Mouse (Mus musculus): ENCODE results near the gene Abhd17c. TPM values are rescaled to one million over a fixed set of nuclear protein-coding genes. Genes with fewer than 3 reads are reported as not detected.

Gene Abhd17c
- total RNA-seq (2023), result 21.2 TPM

DNA sequence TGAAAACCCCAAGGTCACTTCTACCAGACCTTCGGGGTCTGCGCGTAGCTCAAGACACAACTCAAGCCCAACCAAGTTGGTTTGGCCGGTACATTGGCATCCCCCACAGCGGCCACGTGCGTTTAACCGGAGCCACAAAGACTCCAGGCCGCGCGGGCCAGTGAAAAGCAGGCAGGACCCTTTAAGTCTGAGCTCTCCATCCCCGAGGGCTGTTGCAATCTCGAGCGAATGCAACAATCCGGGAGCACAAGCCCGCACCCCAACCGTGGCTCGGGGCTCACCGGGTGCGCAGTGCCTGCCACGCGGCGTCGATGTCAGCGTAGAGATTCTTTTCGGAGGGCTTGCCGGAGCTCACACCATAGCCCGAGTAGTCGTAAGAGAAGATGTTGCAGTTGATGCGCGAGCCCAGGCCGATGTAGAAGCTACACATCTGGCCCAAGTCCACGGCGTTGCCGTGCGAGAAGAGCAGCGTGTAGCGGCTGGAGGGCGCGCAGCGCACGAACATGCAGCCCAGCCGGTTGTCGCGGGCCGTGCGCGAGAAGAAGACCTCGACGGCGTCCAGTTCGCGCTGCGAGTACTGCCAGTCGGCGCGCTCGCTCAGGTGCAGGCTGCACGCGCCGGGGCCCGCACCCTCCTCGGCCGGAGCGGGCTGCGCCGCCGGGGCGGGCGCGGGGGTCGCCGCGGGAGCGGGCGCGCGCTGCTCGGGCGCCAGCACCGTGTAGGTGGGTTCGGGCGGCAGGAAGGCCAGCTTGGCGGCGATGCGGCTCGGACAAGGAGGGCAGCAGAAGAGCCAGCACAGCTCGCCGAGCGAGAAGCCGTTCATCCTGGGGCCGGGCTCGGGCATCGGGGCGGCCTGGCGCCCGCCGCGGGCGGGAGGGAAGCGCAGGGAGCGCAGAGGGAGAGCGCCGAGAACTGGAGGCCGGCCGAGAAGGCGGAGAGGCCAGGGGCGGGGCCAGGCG is at the start of gene Abhd17c:
TSS of gene Abhd17c (minus strand) at position 893 of the 959 bp plus-strand sequence.

DNA sequence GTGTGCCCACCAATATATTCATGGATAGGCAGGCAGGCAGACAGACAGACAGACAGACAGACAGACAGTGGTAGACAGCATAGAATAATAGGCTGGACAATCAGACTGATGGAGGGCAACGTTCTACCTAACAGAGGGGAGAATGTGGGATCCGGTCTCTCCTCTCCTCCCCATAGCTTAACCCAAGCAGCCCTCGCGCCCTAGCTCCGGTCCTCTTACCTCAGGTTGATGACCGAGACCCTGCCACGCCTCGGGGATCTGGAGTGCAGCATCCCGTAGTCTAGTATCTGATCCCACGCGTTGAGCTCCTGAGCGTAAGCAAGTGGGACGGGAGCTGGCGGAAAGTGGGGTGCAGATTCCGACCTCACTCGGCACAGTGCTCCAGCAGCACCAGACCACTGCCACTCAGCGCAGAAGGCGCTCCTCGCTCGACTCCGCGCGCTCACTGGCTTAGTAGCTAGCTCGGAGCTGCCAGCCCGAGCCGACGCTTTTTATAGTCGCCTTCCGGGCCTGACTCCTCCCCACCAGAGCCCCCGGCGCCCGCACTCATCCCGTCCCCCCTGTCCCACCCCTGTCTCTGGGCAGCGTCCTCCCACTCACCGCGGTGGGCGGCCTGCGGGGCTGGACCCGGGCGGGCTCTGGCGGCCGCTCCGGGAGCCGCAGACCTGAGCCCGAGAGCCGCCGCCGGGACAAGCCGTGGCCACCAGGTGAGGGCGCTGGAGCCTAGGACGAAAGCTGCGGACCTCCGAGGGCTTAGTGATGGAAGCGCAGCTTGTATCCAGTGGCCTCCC is 65.5 kb downstream of the Abhd17c start, which contains the start of gene Cemip:
TSS of gene Cemip (minus strand) at position 464 of the 791 bp plus-strand sequence.

Other genes with a start within 250 kb of the Abhd17c start
- not detected for gene Cemip, start 65.4 kb downstream of the Abhd17c start, total RNA-seq (2023)

Data from CD4-positive naive resting alpha-beta T cell, adult 57 days (primary cell).